ENCODE assay signal across 9 mouse cellular contexts in genomic region chr9:31542909-31543690, GRCm38 (mm10).
DNase-seq lines count a peak whose midpoint lies in the region; ATAC-seq and TF ChIP-seq lines count a peak whose summit lies in the region.
"Had no signal": no experiment of that assay in that cellular context is flagged by ENCODE, and none has a peak within 500 bp of the region (broad histone marks: within the 10 kb centered on the region; RNA-seq: fewer than 3 reads in every experiment).

No protein-coding gene starts in this region.

- dilution Hi-C loops in CH12.LX (cut with MboI; ENCODE audit: extremely low pct_ligation_motif_present, extremely low pct_unique_long_range_greater_than_20kb, low sequenced_read_pairs) = no loop called here

- no peak overlapping the region for H3K4me3 ChIP-seq in CH12.LX (replicated peaks in 1 of 3; ENCODE audit: low read depth in 2 of 3, low read length in 2 of 3, poor library complexity in 1 of 3)
- H3K4me3 ChIP-seq in liver, postnatal 0 days (ENCODE audit: low read depth, low read length) = no peak overlapping the region
- H3K4me3 ChIP-seq in olfactory bulb, adult 2 months (ENCODE audit: insufficient read depth, low read depth, low read length) = no peak overlapping the region
- H3K4me3 ChIP-seq in thymus, adult 2 months (ENCODE audit: control insufficient read depth, insufficient read depth, low read length) = no peak overlapping the region
- H3K4me3 ChIP-seq: heart, embryonic 15.5 days had no signal

- in situ Hi-C loops in CH12.LX (cut with MboI; ENCODE audit: low pct_ligation_motif_present, low pct_unique_long_range_greater_than_20kb, low sequenced_read_pairs) = no loop called here

- peak; percentile 88 for DNase-seq in CH12.LX (ENCODE audit: extremely low read depth)
- peak; percentile 89 for DNase-seq in brain, embryonic 14.5 days (ENCODE audit: low read depth)
- peak; percentile 78 to 89 for DNase-seq in heart, postnatal 14 days
- peak; percentile 87 for DNase-seq in large intestine, adult 2 months (ENCODE audit: low read depth, low spot score)
- peak; percentile 87 for DNase-seq in liver, postnatal 0 days
- peak; percentile 70 for DNase-seq in thymus, adult 2 months

- H3K4me1 ChIP-seq in CH12.LX (ENCODE audit: control insufficient read depth in 1 of 2, insufficient read depth in 2 of 2) = 0 out of 4 replicates have a peak, but pooled peaks cover 0 to 3% of the 10 kb centered on the region in 2 experiments
- H3K4me1 ChIP-seq in liver, postnatal 0 days (ENCODE audit: insufficient read depth) = no peaks in the 10 kb centered on the region
- H3K4me1 ChIP-seq in olfactory bulb, adult 2 months (ENCODE audit: control insufficient read depth, insufficient read depth, low read length) = no peaks in the 10 kb centered on the region
- no peaks in the 10 kb centered on the region for H3K4me1 ChIP-seq in thymus, adult 2 months (replicated peaks; ENCODE audit: control insufficient read depth, insufficient read depth, low read length)
- H3K4me1 ChIP-seq: heart, embryonic 15.5 days had no signal

- no peak for TF ChIP-seq EP300 in CH12.LX (IDR thresholded peaks at IDR 0.05; ENCODE audit: low read length)
- no peak for TF ChIP-seq EP300 in liver, postnatal 0 days (IDR thresholded peaks at IDR 0.05; ENCODE audit: low read depth)

- peaks cover 2% of the 10 kb centered on the region for H3K27me3 ChIP-seq in CH12.LX (replicated peaks)
- H3K27me3 ChIP-seq in liver, postnatal 0 days (ENCODE audit: insufficient read depth, low read length) = no peaks in the 10 kb centered on the region
- no peaks in the 10 kb centered on the region for H3K27me3 ChIP-seq in thymus, adult 2 months (ENCODE audit: control insufficient read depth, insufficient read depth, low read length)
- H3K27me3 ChIP-seq: heart, embryonic 15.5 days had no signal

- H3K9me3 ChIP-seq in CH12.LX (replicated peaks; ENCODE audit: low read length) = no peaks in the 10 kb centered on the region
- no peaks in the 10 kb centered on the region for H3K9me3 ChIP-seq in liver, postnatal 0 days (ENCODE audit: low read length)
- H3K9me3 ChIP-seq: heart, embryonic 15.5 days had no signal

- peak; percentile 91 for TF ChIP-seq RAD21 in CH12.LX (IDR thresholded peaks at IDR 0.05; ENCODE audit: low read depth, low read length)

- no peak for TF ChIP-seq POLR2A in CH12.LX (IDR thresholded peaks at IDR 0.05; ENCODE audit: low read depth, low read length)
- no peak for TF ChIP-seq POLR2A in brain, embryonic 14.5 days (IDR thresholded peaks at IDR 0.05; ENCODE audit: borderline replicate concordance, extremely low read depth, insufficient read depth, insufficient read length, poor library complexity, severe bottlenecking)
- TF ChIP-seq POLR2A in olfactory bulb, adult 2 months (IDR thresholded peaks at IDR 0.05; ENCODE audit: insufficient read depth, low read depth, low read length) = no peak
- TF ChIP-seq POLR2A in thymus, adult 2 months (IDR thresholded peaks at IDR 0.05; ENCODE audit: control insufficient read depth, extremely low read depth, insufficient read depth, low read length, poor library complexity) = no peak

- H3K36me3 ChIP-seq in CH12.LX (replicated peaks in 1 of 2; ENCODE audit: control insufficient read depth in 1 of 2, insufficient read depth in 1 of 2, low read length in 1 of 2) = no peaks in the 10 kb centered on the region
- H3K36me3 ChIP-seq in liver, postnatal 0 days (replicated peaks; ENCODE audit: insufficient read depth, low read length) = no peaks in the 10 kb centered on the region
- H3K36me3 ChIP-seq in thymus, adult 2 months (ENCODE audit: control insufficient read depth, insufficient read depth, low read length) = no peaks in the 10 kb centered on the region
- H3K36me3 ChIP-seq: heart, embryonic 15.5 days had no signal

- whole genome bisulfite sequencing in large intestine, adult 2 months = 5% methylated on average over 13 of the region's 13 CpGs
- WGBS in liver, postnatal 0 days (ENCODE audit: insufficient replicate concordance) = 7% methylated on average over 13 of the region's 13 CpGs
- WGBS in olfactory bulb, adult 2 months = 13% methylated on average over 13 of the region's 13 CpGs
- WGBS in thymus, adult 2 months = 1% methylated on average over 13 of the region's 13 CpGs

- H3K79me2 ChIP-seq in CH12.LX (replicated peaks; ENCODE audit: control insufficient read depth, extremely low read depth, insufficient read depth, poor library complexity, severe bottlenecking) = no peaks in the 10 kb centered on the region

- peak overlapping the region; percentile 42; the same call in 1 of the 2 replicates for H3K4me2 ChIP-seq in CH12.LX (ENCODE audit: insufficient read depth, low read depth, poor library complexity, severe bottlenecking)
- no peak overlapping the region for H3K4me2 ChIP-seq in liver, postnatal 0 days (ENCODE audit: low read depth, low read length)
- H3K4me2 ChIP-seq: heart, embryonic 15.5 days had no signal

- ATAC-seq in erythroid progenitor cell, adult 5-6 weeks (replicated peaks; ENCODE audit: low FRiP score, poor library complexity, severe bottlenecking) = peak; percentile 59; the same call in 1 of the 2 replicates
- ATAC-seq in liver, postnatal 0 days = peak; percentile 73

- TF ChIP-seq CTCF in CH12.LX (conservative IDR thresholded peaks at IDR 0.05 in 1 of 2, IDR thresholded peaks at IDR 0.05 in 1 of 2; ENCODE audit: low read depth in 2 of 2, low read length in 2 of 2) = peak; percentile 86 to 95
- TF ChIP-seq CTCF in brain, embryonic 14.5 days (IDR thresholded peaks at IDR 0.05; ENCODE audit: borderline replicate concordance, extremely low read depth, insufficient read depth, insufficient read length) = peak; percentile 98
- TF ChIP-seq CTCF in liver, postnatal 0 days (IDR thresholded peaks at IDR 0.05; ENCODE audit: low read depth) = peak; percentile 95
- peak; percentile 93 for TF ChIP-seq CTCF in olfactory bulb, adult 2 months (IDR thresholded peaks at IDR 0.05; ENCODE audit: insufficient read depth, low read depth, low read length)
- TF ChIP-seq CTCF in thymus, adult 2 months (IDR thresholded peaks at IDR 0.05; ENCODE audit: borderline replicate concordance, control insufficient read depth, extremely low read depth, insufficient read depth, low read length, poor library complexity) = peak; percentile 86; the same call in 1 of the 2 replicates

- intact Hi-C loops in heart, postnatal 14 days (cut with DNase I) = loop anchor here (5.0 kb wide), 1 partner anchor 136 kb away; no protein-coding TSS in a partner anchor

- no peak overlapping the region for H3K9ac ChIP-seq in CH12.LX (ENCODE audit: insufficient read depth, low read depth)
- H3K9ac ChIP-seq in liver, postnatal 0 days (replicated peaks) = no peak overlapping the region
- H3K9ac ChIP-seq: heart, embryonic 15.5 days had no signal

- no peak overlapping the region for H3K27ac ChIP-seq in CH12.LX (ENCODE audit: insufficient read depth, low read depth)
- H3K27ac ChIP-seq in liver, postnatal 0 days (ENCODE audit: low read depth) = no peak overlapping the region
- H3K27ac ChIP-seq in olfactory bulb, adult 2 months (ENCODE audit: insufficient read depth, low read depth, low read length) = no peak overlapping the region
- no peak overlapping the region for H3K27ac ChIP-seq in thymus, adult 2 months (ENCODE audit: control insufficient read depth, insufficient read depth, low read length)
- H3K27ac ChIP-seq: heart, embryonic 15.5 days had no signal

TF ChIP-seq in CH12.LX, 34 proteins besides CTCF, POLR2A, EP300 and RAD21:
- TF ChIP-seq MYC (IDR thresholded peaks at IDR 0.05; ENCODE audit: low read depth, low read length) (peak; percentile 56; the same call in 1 of the 2 replicates), ZKSCAN1 (IDR thresholded peaks at IDR 0.05; ENCODE audit: borderline replicate concordance, low read depth, low read length) (no peak), MAFK (IDR thresholded peaks at IDR 0.05; ENCODE audit: insufficient replicate concordance, low read length) (no peak), UBTF (IDR thresholded peaks at IDR 0.05; ENCODE audit: low read depth, low read length) (no peak), BHLHE40 (IDR thresholded peaks at IDR 0.05; ENCODE audit: low read depth, low read length) (no peak), HCFC1 (IDR thresholded peaks at IDR 0.05; ENCODE audit: low read depth, low read length) (no peak), NRF1 (IDR thresholded peaks at IDR 0.05; ENCODE audit: low read depth, low read length) (no peak), KAT2A (IDR thresholded peaks at IDR 0.05; ENCODE audit: insufficient replicate concordance, low read length) (no peak), PAX5 (IDR thresholded peaks at IDR 0.05; ENCODE audit: low read length) (no peak), ZC3H11A (IDR thresholded peaks at IDR 0.05; ENCODE audit: low read depth, low read length) (no peak), ZNF384 (IDR thresholded peaks at IDR 0.05; ENCODE audit: low read depth, low read length) (peak; percentile 97), RCOR1 (conservative IDR thresholded peaks at IDR 0.05; ENCODE audit: low read depth, low read length) (no peak), SIN3A (IDR thresholded peaks at IDR 0.05; ENCODE audit: low read length) (no peak), CHD1 (IDR thresholded peaks at IDR 0.05; ENCODE audit: low read depth, low read length) (no peak), CHD2 (IDR thresholded peaks at IDR 0.05; ENCODE audit: low read length) (no peak), TCF12 (IDR thresholded peaks at IDR 0.05; ENCODE audit: low read depth, low read length) (no peak), IRF4 (IDR thresholded peaks at IDR 0.05; ENCODE audit: low read depth, low read length) (0 out of 2 replicates have a peak, but pooled peaks have one; percentile 29), SMC3 (IDR thresholded peaks at IDR 0.05; ENCODE audit: low read depth, low read length) (peak; percentile 72), MEF2A (IDR thresholded peaks at IDR 0.05; ENCODE audit: borderline replicate concordance, low read depth, low read length) (peak; percentile 28; the same call in 1 of the 2 replicates)
